Mouse (Mus musculus) telencephalon, adult 2 months (tissue): ENCODE measurements around the gene Olfr766-ps1.
"Not testable (repeated sequence)": the region's sequence is repeated elsewhere in the genome, so short reads cannot be mapped to it uniquely, and the experiment has no call there.

Source experiments
- DNase-seq: peaks from one replicate; pipeline ENCODE4 v3.0.0-alpha.2; 2011; ENCODE audit warnings: low read depth, low spot score

Olfr766-ps1 gene

DNA sequence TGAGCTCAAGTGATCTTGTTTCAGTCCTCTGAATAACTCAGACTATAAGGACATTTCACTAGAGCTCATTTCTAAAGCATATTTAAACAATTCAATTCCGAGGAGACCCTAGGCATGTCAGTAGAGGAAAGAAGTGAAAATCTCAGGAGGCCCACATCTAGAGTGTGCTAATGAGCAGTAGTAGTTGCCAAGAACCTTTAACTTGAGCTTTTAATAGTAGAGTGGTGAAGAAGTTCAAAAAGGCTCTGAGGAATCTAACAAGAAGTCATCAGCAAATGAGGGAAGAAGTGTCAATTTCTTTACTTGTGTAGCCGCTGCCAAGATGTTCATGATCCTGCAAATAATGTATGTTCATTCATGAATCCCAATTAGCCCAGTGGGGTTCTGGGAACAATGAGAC lies at the start of gene Olfr766-ps1:
Gene Olfr766-ps1 (minus strand): TSS at position 101 of the 400 bp plus-strand sequence.
- no peak for DNase-seq

DNA sequence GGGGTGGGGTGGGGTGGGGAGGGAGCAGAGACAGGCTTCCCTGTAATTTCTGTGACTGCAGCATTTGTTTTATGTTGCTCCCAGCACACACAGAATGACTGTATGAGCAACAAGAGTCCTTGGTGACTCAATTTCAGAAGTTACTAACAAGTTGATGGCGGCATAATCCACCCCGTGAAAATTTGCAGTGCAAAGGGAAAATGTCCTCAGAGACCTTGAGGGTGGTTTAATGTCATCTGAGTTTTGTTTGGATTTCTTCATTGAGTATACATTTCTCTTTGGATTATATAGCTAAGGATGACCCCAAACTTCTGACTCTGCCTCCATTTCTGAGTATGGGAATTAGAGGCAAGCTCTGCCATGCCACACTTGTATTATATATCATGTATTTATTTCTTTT lies 49.0 kb upstream of the Olfr766-ps1 start, which contains the start of gene Olfr769:
Gene Olfr769 (minus strand): TSS at position 101 of the 400 bp plus-strand sequence.
- DNase-seq, result no peak

DNA sequence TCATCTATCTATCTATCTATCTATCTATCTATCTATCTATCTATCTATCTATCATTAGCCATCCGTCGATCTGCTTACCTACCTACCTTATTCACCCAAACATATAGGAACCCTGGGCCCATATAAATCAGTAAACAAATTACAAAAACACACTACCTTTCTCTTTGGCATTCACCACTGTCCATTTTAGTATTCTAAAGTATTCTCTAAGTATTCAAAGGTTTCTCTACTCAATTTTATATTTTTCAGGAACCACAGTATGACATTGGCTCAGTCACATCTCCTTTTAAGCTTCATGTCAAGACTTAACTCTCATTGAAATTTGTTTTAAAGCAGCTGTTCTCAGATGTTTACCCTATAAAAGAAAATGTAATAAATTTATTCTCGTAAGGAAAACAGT lies 46.4 kb upstream of the Olfr766-ps1 start:
- DNase-seq, result no peak

DNA sequence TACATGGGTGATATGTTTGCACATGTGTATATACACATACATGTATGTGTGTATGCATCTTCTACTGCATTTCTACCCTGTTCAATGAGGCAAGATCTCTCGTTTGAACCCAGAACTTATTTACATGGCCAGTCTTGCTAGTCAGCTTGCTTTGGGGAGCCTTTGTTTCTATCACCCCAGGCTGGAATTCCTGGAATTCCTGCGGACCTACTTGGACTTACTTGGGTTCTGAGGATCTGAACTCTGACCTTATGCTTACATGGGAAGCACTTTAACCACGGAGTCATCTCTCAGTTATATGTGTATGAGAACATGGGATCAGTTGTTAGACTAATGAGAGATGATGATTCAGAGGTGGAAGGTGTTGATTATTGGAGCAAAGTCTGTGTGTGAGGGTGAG lies 32.5 kb upstream of the Olfr766-ps1 start:
- no peak for DNase-seq

DNA sequence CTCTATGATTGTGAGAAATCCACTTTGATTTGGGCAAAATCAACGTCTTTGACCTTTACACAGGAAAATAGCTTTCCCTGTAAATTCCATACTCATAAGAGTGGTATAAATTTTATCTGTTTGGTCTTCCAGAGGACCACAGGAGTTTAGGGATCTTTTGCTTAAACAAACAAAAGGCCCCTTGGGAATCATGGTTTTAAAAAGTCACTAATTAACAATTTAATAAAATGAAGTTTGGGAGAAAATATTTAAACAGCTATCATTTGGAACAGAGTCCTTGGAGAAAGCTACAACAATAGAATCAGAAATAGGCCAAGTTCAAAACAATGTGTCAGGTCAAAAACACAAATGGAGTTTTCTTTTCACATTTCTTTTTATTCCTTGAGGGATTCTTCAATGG lies 30.5 kb upstream of the Olfr766-ps1 start, which contains the start of gene Olfr768:
Gene Olfr768 (minus strand): TSS at position 101 of the 400 bp plus-strand sequence.
- DNase-seq, result no peak

DNA sequence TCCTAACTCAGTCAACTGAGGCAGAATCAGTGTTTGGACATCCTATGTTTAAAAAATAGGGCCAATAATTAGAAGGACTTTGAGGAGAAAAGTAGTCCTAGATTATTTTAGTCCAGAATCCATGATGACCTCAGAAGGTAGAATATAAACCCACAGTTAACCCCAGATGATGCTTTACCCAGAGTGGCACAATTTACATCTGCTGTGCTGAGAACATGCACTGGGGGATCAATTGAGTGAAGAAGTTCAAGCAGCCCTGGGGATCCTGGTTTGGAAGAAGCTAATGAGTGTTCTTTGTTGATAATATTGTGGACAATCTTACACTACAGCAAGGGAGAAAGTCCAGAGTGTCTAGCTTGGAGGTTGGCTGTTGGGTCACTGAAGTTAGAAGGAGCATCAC lies 14.0 kb upstream of the Olfr766-ps1 start, which contains the start of gene Olfr767:
Gene Olfr767 (minus strand): TSS at position 101 of the 400 bp plus-strand sequence.
- DNase-seq, result not testable (repeated sequence)

DNA sequence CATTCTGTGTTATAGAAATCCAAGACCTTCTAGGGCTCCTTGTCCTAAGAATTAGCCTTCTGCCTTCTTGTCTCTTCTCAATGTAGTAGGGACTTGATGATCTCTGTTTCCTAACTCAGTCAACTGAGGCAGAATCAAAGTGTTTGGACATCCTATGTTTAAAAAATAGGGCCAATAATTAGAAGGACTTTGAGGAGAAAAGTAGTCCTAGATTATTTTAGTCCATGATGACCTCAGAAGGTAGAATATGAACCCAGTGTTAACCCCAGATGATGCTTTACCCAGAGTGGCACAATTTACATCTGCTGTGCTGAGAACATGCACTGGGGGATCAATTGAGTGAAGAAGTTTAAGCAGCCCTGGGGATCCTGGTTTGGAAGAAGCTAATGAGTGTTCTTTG lies 18.9 kb downstream of the Olfr766-ps1 start, which contains the start of gene Olfr765:
Gene Olfr765 (minus strand): TSS at position 101 of the 400 bp plus-strand sequence.
- not testable (repeated sequence) for DNase-seq

DNA sequence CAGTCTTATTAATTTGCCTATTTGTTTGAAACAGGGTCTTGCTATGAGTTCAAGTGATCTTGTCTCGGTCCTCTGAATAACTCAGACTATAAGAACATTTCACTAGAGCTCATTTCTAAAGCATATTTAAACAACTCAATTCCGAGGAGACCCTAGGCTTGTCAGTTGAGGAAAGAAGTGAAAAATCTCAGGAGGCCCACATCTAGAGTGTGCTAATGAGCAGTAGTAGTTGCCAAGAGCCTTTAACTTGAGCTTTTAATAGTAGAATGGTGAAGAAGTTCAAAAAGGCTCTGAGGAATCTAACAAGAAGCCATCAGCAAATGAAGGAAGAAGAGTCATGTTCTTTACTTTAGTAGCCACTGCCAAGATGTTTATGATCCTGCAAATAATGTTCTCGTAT lies 29.0 kb downstream of the Olfr766-ps1 start, which contains the start of gene Olfr764-ps1:
Gene Olfr764-ps1 (minus strand): TSS at position 101 of the 400 bp plus-strand sequence.
- DNase-seq, result no peak

DNA sequence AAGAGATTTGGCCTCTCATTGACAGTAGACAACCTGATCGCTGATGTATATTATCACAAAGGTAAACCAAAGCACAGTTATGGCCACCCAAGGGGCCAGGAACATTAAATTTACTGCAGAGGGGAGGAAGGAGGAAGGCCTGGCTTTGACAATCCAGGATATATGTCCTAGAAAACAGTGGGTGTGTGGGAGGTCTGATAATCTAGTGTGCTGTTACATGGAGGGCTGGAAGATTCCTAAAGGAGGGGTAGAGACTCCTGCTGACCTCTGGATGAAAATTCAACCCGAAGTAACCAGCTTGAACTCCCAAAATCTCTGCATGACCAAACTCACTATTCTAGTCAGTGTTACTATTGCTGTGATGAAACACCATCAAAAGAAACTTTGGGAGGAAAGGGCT lies 40.4 kb downstream of the Olfr766-ps1 start:
- no peak for DNase-seq

DNA sequence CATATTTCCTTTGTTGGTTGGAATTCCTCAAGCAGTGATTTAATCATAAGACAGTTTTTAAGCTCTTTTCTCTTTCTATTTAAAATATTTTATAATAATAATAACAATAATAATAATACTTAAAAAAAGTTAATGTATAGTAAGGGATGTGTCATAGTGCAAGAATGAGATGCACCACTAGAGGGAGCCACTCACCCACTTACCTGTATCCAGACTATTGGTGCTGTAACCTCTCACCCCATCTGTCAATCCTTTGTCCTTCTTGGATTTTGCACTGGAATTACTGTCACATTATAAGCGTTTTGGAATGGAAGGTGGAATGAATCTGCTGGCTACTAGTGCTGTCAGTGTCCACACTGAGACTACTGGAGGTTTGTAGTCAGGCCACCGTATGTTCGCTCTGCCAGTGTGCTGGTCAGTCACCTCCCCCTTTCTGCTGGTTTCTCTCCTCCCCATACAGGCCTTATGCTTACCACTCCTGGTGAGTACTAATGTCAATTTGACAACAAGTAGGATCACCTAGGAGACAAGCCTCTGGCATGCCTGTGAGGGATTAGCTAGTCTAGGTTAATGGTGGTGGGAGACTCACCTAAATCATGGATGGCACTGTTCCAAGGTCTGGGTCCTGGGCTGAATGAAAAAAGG lies 42.6 kb downstream of the Olfr766-ps1 start:
- DNase-seq, result no peak

DNA sequence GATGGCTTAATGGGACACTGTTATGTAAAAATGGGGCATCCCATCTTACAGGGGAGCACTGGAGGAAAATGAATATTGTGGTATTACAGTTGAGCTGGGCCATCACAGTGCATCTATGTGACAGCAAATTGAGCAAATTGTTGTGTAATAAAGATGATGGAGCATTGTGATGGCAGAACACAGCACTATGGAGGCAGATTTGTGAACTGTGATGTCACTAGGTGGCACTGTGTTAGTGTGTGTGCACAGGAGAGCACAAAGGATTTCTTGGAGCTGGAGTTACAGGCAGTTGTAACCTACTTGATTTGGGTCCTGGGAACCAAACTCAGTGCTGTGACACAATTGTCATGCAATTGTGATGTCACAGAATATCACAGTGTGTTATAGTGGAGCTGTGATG lies 45.5 kb downstream of the Olfr766-ps1 start:
- no peak for DNase-seq

DNA sequence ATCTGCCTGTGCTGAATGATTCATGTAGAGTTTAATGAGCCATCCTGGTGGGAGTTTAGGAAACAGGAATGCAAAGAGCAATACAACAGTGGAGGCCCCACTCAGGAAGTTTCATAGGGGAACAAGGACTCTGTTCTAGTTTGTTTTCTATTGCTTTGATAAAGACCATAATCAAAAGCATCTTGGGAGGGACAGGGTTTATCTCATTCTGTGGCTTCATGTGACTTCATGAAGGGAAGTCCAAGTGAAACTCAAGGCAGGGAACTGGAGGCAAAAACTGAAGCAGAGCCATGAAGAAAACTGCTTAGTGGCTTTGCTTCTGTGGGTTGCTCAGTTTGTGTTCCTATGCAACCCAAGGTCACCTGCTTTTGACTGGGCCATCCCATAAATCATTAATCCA lies 54.3 kb downstream of the Olfr766-ps1 start:
- DNase-seq, result no peak
